8 mouse cellular contexts compared by ENCODE assay signal in the genomic region with DNA sequence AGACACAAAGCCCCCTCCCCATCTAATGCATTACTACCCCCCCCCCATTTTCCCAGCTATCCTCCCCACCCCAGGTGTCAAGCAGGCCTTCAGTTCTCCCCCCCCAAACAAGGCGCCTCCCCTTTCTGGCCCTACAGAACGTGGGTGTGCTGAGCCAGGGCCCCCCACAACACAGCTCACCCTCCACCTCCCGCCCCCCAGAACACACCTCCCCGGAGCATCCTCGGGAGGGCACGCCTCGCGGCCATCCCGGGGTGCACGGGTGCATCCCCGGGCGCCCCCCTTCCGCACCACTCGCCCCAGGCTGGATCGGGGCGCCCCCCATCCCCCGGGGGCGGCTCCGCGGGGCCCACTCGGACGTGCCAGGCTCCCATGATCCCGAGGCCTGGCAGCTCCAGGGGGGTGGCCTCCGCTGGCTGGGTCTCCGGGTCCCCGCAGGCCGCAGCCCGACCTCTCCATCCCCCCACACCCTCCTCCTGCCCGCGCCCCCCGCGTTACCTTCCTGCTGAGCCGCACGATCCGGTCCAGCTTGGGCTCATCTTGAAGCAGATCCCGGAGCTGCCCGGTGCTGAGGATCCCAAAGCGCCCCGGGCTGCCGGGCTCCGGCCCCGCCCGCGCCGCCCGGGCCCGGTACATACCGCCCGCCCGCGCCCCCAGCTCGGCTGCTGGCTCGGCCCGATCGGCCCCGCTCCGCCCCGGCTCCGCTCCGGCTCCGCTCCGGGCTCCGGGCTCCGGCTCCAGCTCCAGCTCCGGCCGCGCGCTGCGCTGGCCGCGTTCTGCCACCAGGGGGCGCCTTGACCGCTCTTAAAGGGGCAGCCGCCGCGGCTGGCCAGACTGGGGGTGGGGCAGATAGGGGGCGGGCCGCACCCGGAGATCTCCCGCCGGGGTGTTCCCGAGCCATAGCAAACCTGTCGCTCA. TPM values are rescaled to one million over a fixed set of nuclear protein-coding genes. Genes with fewer than 3 reads are reported as not detected.
DNase-seq lines count a peak whose midpoint lies in the region; ATAC-seq and TF ChIP-seq lines count a peak whose summit lies in the region.

Vps37d (minus strand) TSS at position 703 of the 918 bp plus-strand sequence.

- no peak for TF ChIP-seq EP300 in MEL (IDR thresholded peaks at IDR 0.05; ENCODE audit: low read depth in 1 of 2, low read length in 2 of 2)
- no peak for TF ChIP-seq EP300 in lung, postnatal 0 days (IDR thresholded peaks at IDR 0.05)

- TF ChIP-seq CTCF in MEL (IDR thresholded peaks at IDR 0.05 in 2 of 3, conservative IDR thresholded peaks at IDR 0.05 in 1 of 3; ENCODE audit: control insufficient read depth in 1 of 3, insufficient read depth in 1 of 3, low read depth in 2 of 3, low read length in 3 of 3, poor library complexity in 1 of 3, severe bottlenecking in 1 of 3) = peak in 2 of 3 experiments; percentile 85 to 99; a peak in 5 of 6 replicates
- peak; percentile 60 for TF ChIP-seq CTCF in cerebellum, adult 2 months (IDR thresholded peaks at IDR 0.05; ENCODE audit: borderline replicate concordance, insufficient read depth, low read depth, low read length)
- TF ChIP-seq CTCF in lung, postnatal 0 days (IDR thresholded peaks at IDR 0.05) = peak; percentile 82

- H3K27ac ChIP-seq in MEL (ENCODE audit: control insufficient read depth, low read depth, low read length) = no peak within 1 kb of the TSS
- H3K27ac ChIP-seq in cerebellum, adult 2 months (ENCODE audit: insufficient read depth, low read length) = peak within 1 kb of the TSS; percentile 58; the same call in 1 of the 2 replicates
- peak within 1 kb of the TSS; percentile 98 for H3K27ac ChIP-seq in hindbrain, embryonic 10.5 days
- 0 out of 2 replicates have a peak within 1 kb of the TSS, but pooled peaks have one; percentile 47 for H3K27ac ChIP-seq in lung, postnatal 0 days (ENCODE audit: low read length)

- peak; percentile 23; the same call in 1 of the 2 replicates for TF ChIP-seq RAD21 in MEL (IDR thresholded peaks at IDR 0.05; ENCODE audit: low read depth, low read length)

- H3K9me3 ChIP-seq in MEL (replicated peaks; ENCODE audit: insufficient read depth, low read length) = no peaks in the 10 kb centered on the region
- no peaks in the 10 kb centered on the region; the same call in 1 of the 2 replicates for H3K9me3 ChIP-seq in hindbrain, embryonic 10.5 days
- H3K9me3 ChIP-seq in lung, postnatal 0 days (ENCODE audit: low read length) = no peaks in the 10 kb centered on the region

- H3K4me1 ChIP-seq in MEL (ENCODE audit: control insufficient read depth in 1 of 2, insufficient read depth in 2 of 2, low read length in 2 of 2) = peaks cover 0 to 3% of the 10 kb centered on the region in 2 experiments; a peak in 1 of 4 replicates
- peaks cover 3% of the 10 kb centered on the region; the same call in 1 of the 2 replicates for H3K4me1 ChIP-seq in cerebellum, adult 2 months (ENCODE audit: control insufficient read depth, insufficient read depth, low read length)
- peaks cover 35% of the 10 kb centered on the region for H3K4me1 ChIP-seq in hindbrain, embryonic 10.5 days (replicated peaks)
- peaks cover 3% of the 10 kb centered on the region; the same call in 1 of the 2 replicates for H3K4me1 ChIP-seq in lung, postnatal 0 days (ENCODE audit: insufficient read depth, low read depth, low read length)

- H3K4me2 ChIP-seq in lung, postnatal 0 days (replicated peaks; ENCODE audit: low read depth, low read length) = peak within 1 kb of the TSS; percentile 97

- no peak for TF ChIP-seq POLR2A in MEL (IDR thresholded peaks at IDR 0.05; ENCODE audit: control insufficient read depth in 1 of 2, insufficient read depth in 1 of 2, low read depth in 1 of 2, low read length in 2 of 2, poor library complexity in 1 of 2)
- no peak for TF ChIP-seq POLR2A in cerebellum, adult 2 months (IDR thresholded peaks at IDR 0.05; ENCODE audit: borderline replicate concordance, insufficient read depth, low read length)

- WGBS in cerebellum, adult 2 months = 2% methylated on average over 81 of the region's 83 CpGs
- under 1% methylated on average over 81 of the region's 83 CpGs for WGBS in hindbrain, embryonic 10.5 days
- 2% methylated on average over 38 of the region's 83 CpGs for WGBS in lung, postnatal 0 days

- peak; percentile 90 for ATAC-seq in lung, postnatal 0 days

- no peaks in the 10 kb centered on the region; the same call in 1 of the 2 replicates for H3K79me2 ChIP-seq in MEL (ENCODE audit: control insufficient read depth, insufficient read depth, low read length, poor library complexity)

- no peaks in the 10 kb centered on the region for H3K36me3 ChIP-seq in MEL (ENCODE audit: control insufficient read depth in 1 of 2, insufficient read depth in 2 of 2, low read length in 2 of 2)
- H3K36me3 ChIP-seq in hindbrain, embryonic 10.5 days = peaks cover 22% of the 10 kb centered on the region
- no peaks in the 10 kb centered on the region for H3K36me3 ChIP-seq in lung, postnatal 0 days (ENCODE audit: insufficient read depth, low read length)

- H3K9ac ChIP-seq in MEL (ENCODE audit: control insufficient read depth, low read depth, low read length, poor library complexity, severe bottlenecking) = peak within 1 kb of the TSS; percentile 84
- H3K9ac ChIP-seq in lung, postnatal 0 days (replicated peaks; ENCODE audit: low read depth) = peak within 1 kb of the TSS; percentile 81

- peak; percentile 84 for DNase-seq in MEL (ENCODE audit: low read depth, low spot score)
- peak; percentile 90 to 96 for DNase-seq in cerebellum, adult 2 months
- DNase-seq in forelimb bud, embryonic 11.5 days (ENCODE audit: low read depth, low spot score) = peak; percentile 92
- peak; percentile 95 for DNase-seq in hindbrain, embryonic 10.5 days (ENCODE audit: low spot score)
- peak; percentile 89 for DNase-seq in layer of hippocampus, adult 9-11 months
- DNase-seq in lung, postnatal 0 days (ENCODE audit: low spot score) = peak; percentile 91
- peak; percentile 99 for DNase-seq in ovary, postnatal 14 days (ENCODE audit: low spot score)
- DNase-seq in thymus, postnatal 14 days = peak; percentile 92

- peak within 1 kb of the TSS; percentile 61 to 73 for H3K4me3 ChIP-seq in MEL (ENCODE audit: control insufficient read depth in 1 of 2, insufficient read depth in 1 of 2, low read depth in 2 of 2, low read length in 2 of 2)
- H3K4me3 ChIP-seq in cerebellum, adult 2 months (replicated peaks; ENCODE audit: insufficient read depth, low read depth, low read length) = peak within 1 kb of the TSS; percentile 76
- H3K4me3 ChIP-seq in hindbrain, embryonic 10.5 days = peak within 1 kb of the TSS; percentile 99
- peak within 1 kb of the TSS; percentile 83 for H3K4me3 ChIP-seq in lung, postnatal 0 days (ENCODE audit: low read depth, low read length)

- peaks cover 0 to 2% of the 10 kb centered on the region in 2 experiments; a peak in 2 of 4 replicates for H3K27me3 ChIP-seq in MEL (ENCODE audit: control insufficient read depth in 1 of 2, insufficient read depth in 2 of 2, low read length in 2 of 2)
- no peaks in the 10 kb centered on the region for H3K27me3 ChIP-seq in cerebellum, adult 2 months (ENCODE audit: control insufficient read depth, insufficient read depth, low read length)
- H3K27me3 ChIP-seq in hindbrain, embryonic 10.5 days (ENCODE audit: insufficient read depth, poor library complexity, severe bottlenecking) = peaks cover 14% of the 10 kb centered on the region
- H3K27me3 ChIP-seq in lung, postnatal 0 days (replicated peaks; ENCODE audit: insufficient read depth, low read length) = no peaks in the 10 kb centered on the region

TF ChIP-seq in MEL, 35 proteins besides CTCF, POLR2A, EP300 and RAD21:
- TF ChIP-seq GABPA (IDR thresholded peaks at IDR 0.05; ENCODE audit: low read depth, low read length) = no peak
- TF ChIP-seq HCFC1 (IDR thresholded peaks at IDR 0.05; ENCODE audit: low read depth, low read length) = peak; percentile 64; the same call in 1 of the 2 replicates
- no peak for TF ChIP-seq KAT2A (conservative IDR thresholded peaks at IDR 0.05; ENCODE audit: low read depth, low read length)
- TF ChIP-seq MYB (IDR thresholded peaks at IDR 0.05; ENCODE audit: low read depth, low read length) = no peak
- no peak for TF ChIP-seq ELF1 (IDR thresholded peaks at IDR 0.05; ENCODE audit: low read depth, low read length)
- peak; percentile 81 for TF ChIP-seq MAZ (IDR thresholded peaks at IDR 0.05; ENCODE audit: low read depth, low read length)
- no peak for TF ChIP-seq JUND (IDR thresholded peaks at IDR 0.05; ENCODE audit: low read depth, low read length)
- peak; percentile 60 for TF ChIP-seq SMC3 (IDR thresholded peaks at IDR 0.05; ENCODE audit: low read depth, low read length)
- 0 out of 2 replicates have a peak, but pooled peaks have one; percentile 67 for TF ChIP-seq UBTF (IDR thresholded peaks at IDR 0.05; ENCODE audit: borderline replicate concordance, insufficient read depth, low read depth, low read length)
- TF ChIP-seq BHLHE40 (IDR thresholded peaks at IDR 0.05; ENCODE audit: borderline replicate concordance, low read depth, low read length) = peak; percentile 45; the same call in 1 of the 2 replicates
- 0 out of 2 replicates have a peak, but pooled peaks have one; percentile 7 for TF ChIP-seq TCF12 (IDR thresholded peaks at IDR 0.05; ENCODE audit: low read depth, low read length)
- peak; percentile 72 for TF ChIP-seq SIN3A (IDR thresholded peaks at IDR 0.05; ENCODE audit: low read length)

RNA-seq across cellular contexts. Expression of gene Vps37d, which starts in this region (rescaled TPM):
- total RNA-seq in MEL (2012; rRNA removed) = 0.23 and 0.31 TPM in 2 replicates
- polyA plus RNA-seq in MEL (2012; ENCODE audit: insufficient read depth in 1 of 2, insufficient read length in 2 of 2, low read depth in 1 of 2, low replicate concordance in 2 of 2, missing spikeins in 1 of 2) = 1 to 10 TPM in 1 of 2 experiments, not detected in 1; 1.2 TPM
- polyA plus RNA-seq in cerebellum, adult 2 months (2012; rRNA removed) = 17.7 and 19.8 TPM in 2 replicates
- 8.6 and 19.2 TPM in 2 replicates for polyA plus RNA-seq in hindbrain, embryonic 10.5 days (2016; fragmentation: Nextera tagmentation; extraction: Ambion mirVana)
- 4.0 and 4.4 TPM in 2 replicates for polyA plus RNA-seq in lung, postnatal 0 days (2015; fragmentation: Nextera tagmentation; extraction: Ambion mirVana)
